Mouse (Mus musculus) C2C12 (cell line): ENCODE measurements around the gene Mettl3.

Source experiments
- CEBPB ChIP-seq: IDR thresholded peaks from one replicate; pipeline ENCODE4 v1.6.1; 2011; ENCODE audit warnings: low read depth, mild to moderate bottlenecking, control low read depth, moderate library complexity
- CTCF ChIP-seq: IDR thresholded peaks from one replicate; pipeline ENCODE4 v1.5.1; 2011; ENCODE audit not compliant: control insufficient read depth, insufficient read depth, insufficient read length
- MYOG ChIP-seq: IDR thresholded peaks from one replicate; pipeline ENCODE4 v1.6.1; 2011; ENCODE audit not compliant: control insufficient read depth, insufficient read length; ENCODE audit errors: extremely low read depth

GRCm38 (mm10) chr14:52327910-52328812 is 23.2 kb upstream of the Mettl3 start, which contains the start of gene Sall2:
- TF ChIP-seq CTCF: no peak
- no peak for TF ChIP-seq CEBPB
- TF ChIP-seq MYOG: no peak
